Mouse (Mus musculus) neural tube, embryonic 11.5 days (tissue): ENCODE data around the gene Adamts12. TPM values are rescaled to one million over a fixed set of nuclear protein-coding genes. Genes with fewer than 3 reads are reported as not detected.

Experiments
- ATAC-seq: fragments of 200-750 bp; cut with Nextera tagmentation; 2 replicates; pipeline ENCODE4 v1.8.0; 2017; ENCODE audit warnings: moderate number of reproducible peaks, mild to moderate bottlenecking, moderate TSS enrichment, moderate library complexity; ENCODE audit not compliant: insufficient read depth, low FRiP score, low TSS enrichment
- DNase-seq: peaks from one replicate; pipeline ENCODE4 v3.0.0-alpha.2; 2015; ENCODE audit warnings: low spot score
- H3K27ac ChIP-seq: fragments of 300-500 bp; sonication (generic); 2 replicates; pipeline ENCODE4 v1.5.1; 2014; ENCODE audit warnings: low read depth, mild to moderate bottlenecking, low read length
- H3K27me3 ChIP-seq: fragments of 300-500 bp; sonication (generic); 2 replicates; pipeline ENCODE4 v1.6.1; 2014; ENCODE audit warnings: mild to moderate bottlenecking, low read length, mixed read lengths; ENCODE audit not compliant: control insufficient read depth, insufficient read depth
- H3K36me3 ChIP-seq: fragments of 300-500 bp; sonication (generic); 2 replicates; pipeline ENCODE4 v1.6.1; 2014; ENCODE audit warnings: mild to moderate bottlenecking, low read length, moderate library complexity, mixed read lengths; ENCODE audit not compliant: control insufficient read depth, insufficient read depth
- H3K4me1 ChIP-seq: fragments of 300-500 bp; sonication (generic); 2 replicates; pipeline ENCODE4 v1.6.1; 2014; ENCODE audit warnings: low read length, mixed read lengths; ENCODE audit not compliant: control insufficient read depth, insufficient read depth
- H3K4me2 ChIP-seq: fragments of 300-500 bp; sonication (generic); 2 replicates; pipeline ENCODE4 v1.6.1; 2014; ENCODE audit warnings: low read depth, mild to moderate bottlenecking, moderate library complexity
- H3K4me3 ChIP-seq: fragments of 300-500 bp; sonication (generic); 2 replicates; pipeline ENCODE4 v1.5.1; 2014; ENCODE audit warnings: low read depth, low read length
- H3K9ac ChIP-seq: fragments of 300-500 bp; sonication (generic); 2 replicates; pipeline ENCODE4 v1.6.1; 2014; ENCODE audit warnings: mild to moderate bottlenecking, low read length
- H3K9me3 ChIP-seq: fragments of 300-500 bp; sonication (generic); 2 replicates; pipeline ENCODE4 v1.6.1; 2016; ENCODE audit warnings: low read length; ENCODE audit not compliant: control insufficient read depth
- WGBS: fragments of 180-500 bp; shearing (Covaris S2); extraction: QIAGEN DNeasy Blood & Tissue Kit; methylation state at CpG from one replicate; pipeline ENCODE4 v1.1.7; 2014; 5-methylcytosine and 5-hydroxymethylcytosine counted together
- polyA plus RNA-seq: library from polyadenylated mRNA; unstranded; fragments of >200 nt; fragmentation: Nextera tagmentation; extraction: Ambion mirVana; gene quantifications from 2 replicates; pipeline ENCODE4 v1.2.1, GENCODE M21; 2014

Gene Adamts12
- polyA plus RNA-seq, 1 experiment from 2014 or later = 1.6 TPM

DNA sequence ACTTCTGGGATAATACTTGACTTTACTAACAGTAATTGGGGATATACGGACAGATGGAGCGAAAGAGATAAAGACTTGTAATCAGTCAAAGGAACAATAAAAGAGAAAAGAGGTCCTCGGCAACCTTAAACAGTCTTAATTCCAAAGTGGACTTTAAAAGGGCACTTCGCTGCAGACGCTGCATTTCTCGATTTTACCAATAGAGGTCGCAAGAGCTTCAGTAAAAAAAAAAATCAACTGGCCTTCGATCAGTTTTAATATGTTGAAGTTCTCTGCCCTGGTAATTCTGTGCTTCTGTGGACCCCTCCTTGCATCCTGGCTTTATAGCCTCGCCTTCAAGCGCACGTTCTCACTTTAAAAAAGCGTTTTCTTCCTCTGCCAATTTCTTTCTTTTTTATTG lies 26.1 kb upstream of the Adamts12 start:
- no peak for ATAC-seq
- H3K4me1 ChIP-seq = peaks cover 17% of the 10 kb centered on the region

DNA sequence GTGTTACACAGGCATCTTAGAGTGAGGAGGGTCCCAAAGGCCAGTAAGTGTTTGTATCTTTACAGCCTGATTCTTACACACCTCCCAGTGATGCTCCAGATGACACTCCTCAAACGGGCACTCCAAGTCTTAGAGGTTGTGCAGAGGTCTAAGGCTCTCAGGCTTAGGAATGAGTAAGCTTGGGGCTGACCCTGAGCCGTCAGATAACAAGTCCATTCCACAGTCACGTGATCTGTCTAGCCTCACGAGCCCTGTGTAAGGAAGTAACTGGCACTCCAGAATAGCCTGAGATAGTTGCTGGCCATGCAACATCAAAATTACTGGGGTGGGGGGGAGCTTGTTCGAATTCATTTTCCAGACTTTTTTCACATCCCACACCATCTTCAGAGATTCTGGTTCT lies 24.5 kb upstream of the Adamts12 start:
- peaks cover 17% of the 10 kb centered on the region for H3K4me1 ChIP-seq
- no peaks in the 10 kb centered on the region for H3K36me3 ChIP-seq
- H3K9ac ChIP-seq = no peak overlapping the region
- no peak overlapping the region for H3K4me2 ChIP-seq
- H3K27me3 ChIP-seq = peaks cover 32% of the 10 kb centered on the region
- WGBS = 66% methylated on average over 5 of the region's 5 CpGs
- ATAC-seq (no peak), DNase-seq (no peak)
- H3K4me3 ChIP-seq = no peak overlapping the region
- H3K27ac ChIP-seq = no peak overlapping the region
- no peaks in the 10 kb centered on the region for H3K9me3 ChIP-seq

More for the DNA sequence above, 26.1 kb upstream of the Adamts12 start:
- no peaks in the 10 kb centered on the region for H3K9me3 ChIP-seq
- no peak overlapping the region for H3K9ac ChIP-seq
- DNase-seq = peak; percentile 74
- H3K36me3 ChIP-seq = no peaks in the 10 kb centered on the region
- H3K27me3 ChIP-seq = peaks cover 38% of the 10 kb centered on the region
- H3K4me3 ChIP-seq = no peak overlapping the region
- 2% methylated on average over 12 of the region's 12 CpGs for WGBS
- no peak overlapping the region for H3K27ac ChIP-seq
- H3K4me2 ChIP-seq = no peak overlapping the region

DNA sequence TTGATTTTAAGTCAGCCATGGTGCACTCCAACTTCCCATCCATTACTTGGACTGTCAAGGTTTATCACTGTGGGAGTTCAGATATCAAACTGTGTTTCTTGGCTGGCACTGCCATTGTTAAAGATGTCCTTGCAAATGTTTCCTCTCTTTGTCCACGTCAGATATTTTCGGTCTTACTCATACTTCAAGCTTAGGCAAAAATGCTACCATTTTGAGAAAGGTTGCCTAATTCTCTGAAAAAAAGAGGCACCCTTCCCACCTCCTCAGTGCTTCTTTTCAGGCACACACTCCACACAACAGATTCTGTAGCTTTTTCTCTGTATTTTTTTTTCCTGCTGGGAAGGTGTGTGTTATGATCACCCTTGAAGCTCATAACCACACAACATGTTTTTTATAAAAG lies 23.4 kb upstream of the Adamts12 start:
- no peak for DNase-seq
- H3K4me1 ChIP-seq = peaks cover 12% of the 10 kb centered on the region
- peaks cover 21% of the 10 kb centered on the region for H3K27me3 ChIP-seq
- H3K9me3 ChIP-seq = no peaks in the 10 kb centered on the region
- WGBS = 90% methylated on average over 2 of the region's 2 CpGs
- no peak overlapping the region for H3K27ac ChIP-seq
- ATAC-seq = no peak
- no peak overlapping the region for H3K9ac ChIP-seq
- H3K4me2 ChIP-seq = no peak overlapping the region
- no peak overlapping the region for H3K4me3 ChIP-seq
- no peaks in the 10 kb centered on the region for H3K36me3 ChIP-seq

DNA sequence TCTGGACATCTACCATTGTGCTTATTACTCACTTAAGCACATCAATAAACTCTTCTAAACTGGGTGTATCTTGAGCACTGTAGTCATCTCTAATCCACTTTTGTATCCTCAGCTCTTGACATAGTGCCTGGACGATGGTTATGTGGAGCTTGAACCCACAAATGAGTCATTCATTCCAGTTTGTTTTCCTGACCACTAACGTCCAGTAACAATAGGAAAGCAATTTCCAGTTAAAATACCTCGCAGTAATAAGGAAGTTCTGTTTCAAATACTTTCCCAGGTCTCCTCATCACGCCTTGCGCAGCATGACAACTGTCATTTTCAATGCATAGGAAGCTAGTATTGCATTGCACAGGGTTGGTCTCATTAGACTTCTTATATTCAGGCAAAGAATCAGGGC lies 21.8 kb upstream of the Adamts12 start:
- Histone ChIP-seq H3K4me1 (no peaks in the 10 kb centered on the region), H3K9ac (no peak overlapping the region), H3K4me2 (no peak overlapping the region), H3K4me3 (no peak overlapping the region), H3K9me3 (no peaks in the 10 kb centered on the region), H3K27me3 (peaks cover 5% of the 10 kb centered on the region), H3K27ac (no peak overlapping the region), H3K36me3 (no peaks in the 10 kb centered on the region)
- 87% methylated on average over 5 of the region's 5 CpGs for WGBS
- ATAC-seq = no peak
- DNase-seq = no peak

DNA sequence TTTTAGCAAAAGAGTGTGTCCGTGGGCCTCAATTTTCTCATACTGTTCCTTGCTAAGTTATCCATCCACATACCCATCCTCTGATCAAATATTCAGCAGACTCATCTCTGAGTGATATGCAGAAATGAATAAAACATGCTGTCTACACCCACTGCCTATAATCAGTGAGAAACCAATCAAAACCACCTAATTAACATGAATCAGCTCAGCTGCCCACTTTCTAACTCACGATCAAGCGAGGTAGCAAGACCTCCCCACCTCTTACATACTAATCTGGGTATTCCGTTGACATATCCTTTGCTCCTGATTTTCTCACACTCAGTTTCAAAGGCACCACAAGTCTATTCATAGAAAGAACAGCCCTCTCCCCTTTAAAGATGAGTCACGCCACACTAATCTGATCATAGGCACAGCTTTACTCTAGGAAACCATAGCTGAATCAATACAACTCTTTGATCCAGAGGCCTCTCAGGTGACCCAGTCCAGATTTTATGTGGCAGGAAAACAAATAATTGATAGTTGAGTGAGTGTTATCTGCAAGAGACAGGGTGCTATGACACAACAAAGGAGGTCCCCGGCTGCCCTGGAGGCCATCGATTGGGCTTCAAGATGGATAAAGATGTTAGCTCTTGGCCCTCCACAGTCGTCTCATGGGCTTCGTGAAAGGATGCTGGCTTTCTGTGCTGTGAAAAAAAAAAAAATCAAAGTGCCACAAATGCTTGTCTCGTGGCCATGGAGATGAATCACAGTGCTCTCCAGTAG lies 10.7 kb upstream of the Adamts12 start:
- 78% methylated on average over 10 of the region's 10 CpGs for WGBS

DNA sequence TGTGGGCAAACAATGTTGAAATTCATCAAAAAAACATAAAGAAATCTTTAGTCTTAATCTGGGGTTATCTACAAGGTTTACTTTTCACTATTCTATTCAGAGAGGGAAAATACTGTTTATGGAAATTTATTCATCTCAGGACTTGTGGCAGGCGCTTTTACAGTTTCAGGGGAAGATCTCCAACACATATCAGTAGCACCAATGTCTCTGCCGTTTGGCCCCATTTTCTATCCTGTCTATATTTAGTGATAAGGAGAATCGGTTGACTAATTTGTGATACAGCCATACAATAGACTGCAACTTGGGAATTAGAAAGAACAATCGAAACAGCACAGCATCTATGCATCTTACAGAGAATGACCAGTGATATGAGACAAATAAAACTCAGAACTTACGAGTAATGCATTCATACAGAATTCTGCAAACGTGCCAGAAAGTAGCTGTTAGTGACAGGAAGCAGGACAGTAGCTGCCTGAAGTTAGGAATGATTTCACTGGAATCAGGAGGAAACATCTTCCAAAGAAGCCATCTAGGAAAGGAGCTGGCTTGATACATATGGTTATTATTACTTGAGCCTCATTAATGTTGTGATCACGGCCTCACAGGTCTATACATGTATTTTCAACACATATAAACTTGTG lies 10.0 kb upstream of the Adamts12 start:
- Histone ChIP-seq H3K4me1 (no peaks in the 10 kb centered on the region), H3K4me3 (no peak overlapping the region), H3K27ac (no peak overlapping the region), H3K9me3 (no peaks in the 10 kb centered on the region), H3K27me3 (no peaks in the 10 kb centered on the region), H3K9ac (no peak overlapping the region), H3K36me3 (no peaks in the 10 kb centered on the region), H3K4me2 (no peak overlapping the region)
- ATAC-seq (no peak), DNase-seq (no peak)
- WGBS = 87% methylated on average over 7 of the region's 7 CpGs

More for the DNA sequence above, 10.7 kb upstream of the Adamts12 start:
- ATAC-seq (no peak), DNase-seq (no peak)
- no peak overlapping the region for H3K27ac ChIP-seq
- no peak overlapping the region for H3K4me2 ChIP-seq
- H3K4me1 ChIP-seq = no peaks in the 10 kb centered on the region
- H3K4me3 ChIP-seq = no peak overlapping the region
- no peaks in the 10 kb centered on the region for H3K36me3 ChIP-seq
- no peak overlapping the region for H3K9ac ChIP-seq
- H3K27me3 ChIP-seq = no peaks in the 10 kb centered on the region
- H3K9me3 ChIP-seq = no peaks in the 10 kb centered on the region

DNA sequence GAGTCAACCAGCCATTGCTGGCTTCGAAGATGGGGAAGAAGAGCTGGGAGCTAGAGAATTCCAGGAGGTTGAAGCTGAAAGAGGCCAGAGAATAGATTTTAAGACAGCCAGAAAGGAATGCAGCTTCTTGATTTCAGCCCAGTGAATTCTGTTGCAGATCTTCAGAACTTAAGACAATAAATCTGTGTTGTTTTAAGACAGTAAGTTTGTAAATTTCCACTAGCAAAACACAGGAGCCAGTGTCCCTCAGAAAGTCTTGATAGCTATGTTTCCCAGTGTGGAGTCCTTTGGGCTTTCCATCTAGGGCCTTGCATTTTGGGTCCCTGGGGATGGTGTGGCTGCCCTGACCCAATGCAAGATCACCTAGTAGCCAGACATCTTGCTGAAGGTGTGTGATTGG lies 1.7 kb upstream of the Adamts12 start:
- DNase-seq (no peak), ATAC-seq (no peak)
- peaks cover 16% of the 10 kb centered on the region for H3K4me1 ChIP-seq
- H3K4me3 ChIP-seq = no peak overlapping the region
- no peaks in the 10 kb centered on the region for H3K27me3 ChIP-seq
- H3K9me3 ChIP-seq = no peaks in the 10 kb centered on the region
- WGBS = 89% methylated on average over 1 of the region's 1 CpGs
- no peaks in the 10 kb centered on the region for H3K36me3 ChIP-seq
- H3K4me2 ChIP-seq = no peak overlapping the region
- H3K9ac ChIP-seq = no peak overlapping the region
- H3K27ac ChIP-seq = no peak overlapping the region

DNA sequence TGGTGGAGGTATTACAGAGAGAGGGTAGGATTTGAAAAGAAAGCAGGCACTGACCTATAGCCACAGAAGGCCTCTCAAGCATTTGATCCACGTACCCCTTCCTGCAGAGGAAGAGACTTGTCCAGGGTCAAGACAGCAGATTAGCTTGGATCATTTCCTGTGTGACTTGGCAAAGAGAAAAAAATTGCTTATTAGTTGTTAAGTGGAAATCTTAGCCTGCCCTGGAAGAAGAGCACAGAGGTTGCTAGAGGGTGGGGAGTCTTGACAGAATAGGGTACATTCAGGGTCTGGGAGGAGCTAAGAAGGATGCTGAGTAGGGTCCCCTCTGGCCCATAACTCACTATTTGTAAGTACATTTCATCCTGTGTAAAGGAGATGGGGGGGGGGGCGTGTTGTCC lies 431 bp upstream of the Adamts12 start:
- Histone ChIP-seq H3K27ac (no peak overlapping the region), H3K4me1 (peaks cover 16% of the 10 kb centered on the region), H3K9me3 (no peaks in the 10 kb centered on the region), H3K27me3 (no peaks in the 10 kb centered on the region), H3K9ac (no peak overlapping the region), H3K4me2 (peak overlapping the region; percentile 48), H3K36me3 (no peaks in the 10 kb centered on the region), H3K4me3 (no peak overlapping the region)
- ATAC-seq = no peak; the same call in 1 of the 2 replicates
- DNase-seq = peak; percentile 27
- WGBS = 17% methylated on average over 2 of the region's 2 CpGs
